Mouse (Mus musculus): ENCODE measurements at regions not wholly inside any gene's neighbourhood (a gene's known extent, or its start where the extent isn't known, plus 50 kb on each side); places are given as distances from the start of the nearest gene placed in this dataset.
"Not testable (repeated sequence)": the region's sequence is repeated elsewhere in the genome, so short reads cannot be mapped to it uniquely, and the experiment has no call there.

DNA sequence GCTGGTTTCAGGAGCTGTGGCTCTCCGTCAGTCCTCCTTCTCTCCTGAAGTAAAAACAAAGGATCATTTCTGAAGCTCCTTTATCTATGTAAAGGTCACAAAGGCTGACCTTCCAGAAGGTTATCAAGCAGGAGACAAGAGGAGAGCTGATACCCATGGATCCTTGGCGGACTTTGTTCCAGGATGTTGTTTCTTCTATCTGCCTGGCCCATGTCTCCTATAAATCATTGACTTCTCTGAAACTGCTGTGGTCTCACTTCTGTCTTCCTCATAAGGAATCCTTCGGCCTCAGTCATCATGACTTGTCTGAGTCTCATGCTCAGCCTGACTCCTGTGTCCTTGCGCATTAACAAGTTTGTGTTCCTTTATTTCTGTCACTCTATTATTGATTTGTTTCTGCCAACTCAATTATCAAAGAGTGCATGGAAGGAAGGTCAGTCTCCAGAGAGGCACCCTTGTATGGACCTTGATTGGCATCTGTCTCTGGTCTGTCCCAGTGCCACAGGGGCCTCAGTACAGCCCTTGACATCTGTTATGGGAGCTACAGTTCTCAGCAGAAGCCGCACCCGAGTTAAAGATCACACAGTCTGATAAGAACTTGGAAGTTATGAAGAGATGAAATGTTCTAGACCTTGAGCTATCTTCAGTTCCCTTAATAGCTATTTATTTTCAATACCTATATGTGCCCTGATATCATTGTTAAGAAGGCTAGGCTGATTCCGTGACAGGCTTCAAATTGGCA is 53.2 kb upstream of the Dazl start:
- DNase-seq, result no peak

DNA sequence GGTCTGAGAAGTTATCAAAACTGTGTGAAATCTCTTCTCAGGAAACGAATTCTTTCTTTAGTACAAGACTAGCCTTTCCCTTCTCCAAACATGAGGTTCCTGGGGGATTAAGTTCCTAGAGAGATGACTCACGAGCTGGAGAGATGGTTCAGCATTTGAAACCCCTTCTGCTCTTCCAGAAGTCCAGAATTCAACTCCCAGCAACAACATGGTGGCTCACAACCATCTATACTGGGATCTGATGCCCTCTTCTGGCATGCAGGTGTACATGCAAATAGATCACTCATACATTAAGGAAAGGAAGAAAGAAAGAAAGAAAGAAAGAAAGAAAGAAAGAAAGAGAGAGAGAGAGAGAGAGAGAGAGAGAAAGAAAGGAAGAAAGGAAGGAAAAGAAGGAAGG is 60.4 kb upstream of the Dazl start:
- DNase-seq, result not testable (repeated sequence)

DNA sequence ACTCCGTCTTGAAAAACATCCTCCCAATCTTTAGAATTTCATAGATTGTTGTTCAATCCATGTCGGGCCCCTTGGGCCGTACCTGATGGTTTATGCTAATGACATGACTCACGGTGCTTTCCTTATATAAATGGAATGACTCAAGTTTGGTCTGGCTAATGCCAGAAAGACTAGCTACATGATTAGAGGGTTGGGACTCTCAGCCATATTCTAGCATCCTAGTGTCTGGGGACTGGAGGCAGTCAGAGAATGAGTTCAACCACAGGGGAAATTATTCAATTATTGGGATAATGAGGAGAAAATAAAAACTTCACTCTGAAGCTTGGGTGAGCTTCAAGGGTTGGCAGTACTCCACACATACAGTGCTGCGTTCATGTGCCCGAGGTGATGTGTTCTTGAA is 60.9 kb upstream of the Dazl start:
- DNase-seq, result no peak

- no peak for DNase-seq
Observed at GRCm38 (mm10) chr17:50361657-50362233, 68.3 kb upstream of the Dazl start.

- no peak for DNase-seq
Observed at GRCm38 (mm10) chr17:50365396-50365795, 72.0 kb upstream of the Dazl start.

DNA sequence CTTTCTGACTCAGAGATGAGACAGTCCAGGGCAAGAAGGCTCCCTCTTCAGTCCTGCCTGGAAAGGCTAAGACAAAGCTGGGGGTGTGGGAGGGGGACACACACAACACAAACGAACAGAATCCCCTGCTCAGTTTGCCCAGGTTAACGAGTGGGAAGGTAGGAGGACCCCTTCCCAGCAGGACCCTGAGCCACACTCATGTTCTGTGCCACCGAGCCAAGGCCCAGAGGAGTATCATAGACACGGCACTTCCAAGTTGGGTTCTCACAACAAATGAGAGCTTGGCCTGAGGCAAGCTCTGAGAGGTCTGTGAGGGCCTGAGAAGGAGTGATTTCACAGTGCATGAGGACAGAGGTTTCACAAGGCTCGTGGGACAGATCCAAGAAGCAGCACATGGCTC is 72.7 kb upstream of the Dazl start:
- no peak for DNase-seq

- peak; percentile 64 for DNase-seq
Observed at GRCm38 (mm10) chr17:50369216-50369875, 75.9 kb upstream of the Dazl start.

DNA sequence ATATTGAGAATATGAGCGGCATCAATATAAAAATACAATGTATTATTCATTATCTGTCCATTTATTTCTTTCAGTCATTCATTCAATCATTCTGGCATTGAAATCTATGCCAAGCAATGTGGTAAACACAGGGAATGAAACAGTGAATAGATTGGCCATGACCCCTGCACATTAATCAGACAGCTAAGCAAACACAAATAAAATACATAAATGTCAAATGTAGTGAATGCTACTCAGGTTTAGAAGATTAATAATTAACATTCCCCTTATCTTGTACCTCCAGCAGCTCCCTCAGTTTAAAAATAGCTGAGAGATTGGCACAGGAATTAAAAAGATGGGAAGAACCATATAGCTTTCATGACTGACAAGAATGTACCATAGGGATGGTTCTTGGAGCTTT is 77.0 kb upstream of the Dazl start:
- DNase-seq, result no peak

GRCm38 (mm10) chr17:50373496-50374141 is 80.2 kb upstream of the Dazl start:
- DNase-seq, result no peak

DNA sequence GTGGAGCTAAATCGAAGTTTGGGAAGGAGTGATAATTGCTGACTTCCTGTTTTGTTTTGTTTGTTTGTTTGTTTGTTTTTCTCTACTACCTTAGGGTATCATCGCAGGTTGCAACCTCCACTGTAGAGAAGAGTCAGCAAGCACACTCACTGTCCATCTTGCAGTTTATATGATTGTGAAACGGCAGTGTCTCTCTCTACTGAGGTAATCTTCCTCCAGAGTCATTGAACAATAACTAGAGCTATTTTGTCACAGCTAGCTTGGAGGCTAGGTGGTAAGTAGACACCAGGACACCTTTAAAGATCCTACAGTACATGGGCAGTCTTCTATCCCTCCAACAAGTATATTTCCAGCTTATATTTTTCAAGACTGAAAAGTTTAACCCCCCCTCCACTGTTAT is 82.0 kb upstream of the Dazl start:
- DNase-seq, result no peak

GRCm38 (mm10) chr17:50376708-50377107 is 83.3 kb upstream of the Dazl start:
- DNase-seq, result no peak

DNA sequence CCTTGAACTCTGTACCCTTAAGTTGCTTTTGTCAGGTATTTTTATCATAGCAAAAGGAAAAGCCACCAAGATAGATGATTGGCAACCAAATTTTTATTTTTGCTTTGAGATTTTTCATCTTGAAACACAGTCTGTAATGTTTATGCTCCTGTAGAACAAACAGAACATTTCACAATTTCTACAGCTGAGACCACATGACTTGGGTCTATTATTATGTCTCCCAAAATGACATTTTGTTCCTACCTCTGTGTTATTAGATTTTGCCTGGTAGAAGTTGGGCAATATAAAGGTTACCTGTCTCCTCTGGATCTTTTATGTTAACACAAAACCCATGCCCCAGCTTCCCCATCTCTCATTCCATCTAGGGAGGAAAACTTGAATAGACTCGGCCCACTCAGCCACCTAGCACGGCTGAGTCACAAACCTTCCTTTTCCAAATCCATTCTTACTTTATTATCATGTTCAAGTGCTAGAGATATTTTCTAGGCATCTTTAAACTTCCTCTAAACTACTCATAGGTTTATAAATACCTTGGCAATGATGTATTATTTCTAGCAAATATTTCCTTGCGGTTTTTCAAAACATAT is 84.8 kb upstream of the Dazl start:
- DNase-seq, result no peak

DNA sequence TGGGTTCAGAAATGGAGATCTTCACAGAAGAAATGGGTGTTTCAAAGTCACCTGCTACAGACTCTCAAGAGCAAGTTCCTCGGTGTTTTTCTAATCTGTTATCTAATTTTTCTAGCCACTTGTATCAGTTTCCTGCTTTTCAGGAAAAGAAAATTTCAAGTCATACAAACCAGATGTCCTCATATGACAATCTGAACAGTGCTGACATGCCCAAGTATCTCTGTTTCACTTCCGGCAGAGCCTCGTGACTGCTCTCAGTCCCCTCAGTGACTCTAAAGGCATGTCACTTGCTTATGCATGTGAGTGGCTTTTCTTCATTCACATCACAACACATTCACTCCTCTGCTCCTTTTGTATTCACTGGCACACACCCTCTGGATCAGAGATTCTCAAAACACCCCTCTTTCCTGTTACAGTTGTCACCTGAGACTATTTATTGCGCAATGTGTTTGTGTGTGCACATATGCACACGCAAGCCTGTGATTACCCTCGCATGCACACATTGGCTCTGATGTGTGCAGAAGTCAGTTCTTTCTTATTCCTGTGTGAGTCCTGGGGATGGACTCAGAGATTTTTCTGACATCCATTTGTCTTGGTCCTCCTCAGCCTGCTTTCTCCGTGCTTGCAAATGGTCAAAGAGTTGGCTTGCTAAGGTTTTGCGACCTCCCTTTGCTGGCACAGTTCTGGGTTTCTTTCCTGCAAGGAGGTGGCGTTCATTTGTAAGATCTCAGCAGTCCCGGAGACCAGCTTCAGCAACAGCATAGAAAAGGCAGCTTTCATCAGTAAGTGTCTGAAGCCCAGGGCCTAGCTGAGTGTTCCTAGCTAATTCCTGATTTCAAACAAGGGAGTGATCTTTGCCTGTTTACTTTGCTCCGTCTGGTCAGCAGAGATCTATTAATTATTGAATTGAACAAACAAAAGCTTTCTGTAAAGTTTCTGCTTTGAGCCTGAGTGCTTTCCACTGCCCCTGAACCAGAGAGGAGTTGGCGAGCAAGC is 95.6 kb upstream of the Dazl start:
- no peak for DNase-seq

DNA sequence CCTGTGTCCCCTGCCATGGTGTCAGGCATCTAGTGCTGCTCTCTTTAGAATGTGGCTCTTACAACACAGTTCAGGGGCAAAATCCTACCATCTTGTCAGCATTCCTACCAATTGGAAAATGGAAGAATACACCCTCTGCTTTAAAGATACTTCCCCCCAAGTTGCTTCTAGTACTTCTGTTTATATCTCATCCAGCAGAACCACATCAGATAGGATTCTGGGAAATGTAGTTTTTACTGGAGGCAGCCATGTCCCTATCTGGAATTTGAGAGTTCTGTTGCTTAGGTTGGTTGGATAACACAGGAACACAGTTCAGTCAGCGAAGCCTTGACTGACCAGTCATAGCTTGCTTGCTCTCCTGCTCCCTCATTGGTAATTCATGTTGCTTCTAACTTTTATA is 96.7 kb upstream of the Dazl start:
- DNase-seq, result no peak

DNA sequence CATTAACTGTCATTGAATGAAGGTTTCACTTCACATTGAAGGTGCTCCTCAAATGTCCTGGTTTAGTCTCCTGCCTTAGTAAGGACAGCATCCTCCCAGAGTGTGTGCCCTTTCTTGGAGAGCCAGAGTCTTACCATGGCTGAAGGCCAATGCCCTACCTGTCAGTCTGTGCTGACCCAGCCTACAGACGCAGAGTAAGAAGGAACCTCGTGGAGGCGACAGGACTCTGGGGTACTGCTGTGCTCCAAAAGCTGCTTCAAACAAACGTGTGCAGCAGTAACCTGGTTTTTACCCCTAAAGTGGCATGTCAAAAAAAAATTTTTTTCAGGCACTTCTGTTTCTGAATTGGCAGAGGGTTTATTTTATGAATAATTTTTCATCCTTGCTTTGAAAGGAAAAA is 97.8 kb upstream of the Dazl start:
- no peak for DNase-seq

GRCm38 (mm10) chr17:50391996-50392395 is 98.6 kb upstream of the Dazl start:
- DNase-seq, result no peak

GRCm38 (mm10) chr17:50392428-50392827 is 99.0 kb upstream of the Dazl start:
- no peak for DNase-seq

- DNase-seq, result no peak
Observed at GRCm38 (mm10) chr17:50392966-50393365, 99.5 kb upstream of the Dazl start.

- peak; percentile 6 for DNase-seq
Observed at GRCm38 (mm10) chr17:50393698-50394097, 100.3 kb upstream of the Dazl start.

GRCm38 (mm10) chr17:50394801-50395200 is 101.4 kb upstream of the Dazl start:
- DNase-seq, result no peak

GRCm38 (mm10) chr17:50395669-50396068 is 102.2 kb upstream of the Dazl start:
- DNase-seq, result no peak

GRCm38 (mm10) chr17:50397324-50397723 is 103.9 kb upstream of the Dazl start:
- DNase-seq, result no peak
